Mouse (Mus musculus): Measurements from ENCODE around the gene Ezr. TPM values are rescaled to one million over a fixed set of nuclear protein-coding genes. Genes with fewer than 3 reads are reported as not detected.
"Not testable (repeated sequence)": the region's sequence is repeated elsewhere in the genome, so short reads cannot be mapped to it uniquely, and the experiment has no call there.

Gene Ezr
- polyA plus RNA-seq, 1 experiment, result 152 TPM

DNA sequence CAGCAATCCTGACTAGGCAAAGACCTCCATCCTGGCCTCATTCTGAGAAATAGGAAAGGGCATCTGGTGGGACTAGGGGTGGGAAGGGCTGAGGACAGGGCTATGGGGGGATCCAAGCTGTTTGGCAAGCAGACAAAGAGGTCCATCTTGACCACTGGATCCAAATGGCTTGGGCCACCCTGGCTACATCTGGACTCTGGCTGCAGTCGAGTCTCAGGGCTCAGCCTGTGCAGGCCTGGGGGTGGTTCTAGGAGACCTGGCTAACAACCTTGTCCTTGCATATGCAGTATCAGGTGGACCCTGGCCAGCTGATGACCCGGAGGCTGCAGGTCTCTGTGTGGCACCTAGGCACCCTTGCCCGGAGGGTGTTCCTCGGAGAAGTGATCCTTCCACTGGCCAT lies 49.9 kb downstream of the Ezr start:
- Histone ChIP-seq H3K4me1 (ENCODE audit: control insufficient read depth, insufficient read depth, low read length) (peaks cover 31% of the 10 kb centered on the region), H3K27ac (ENCODE audit: insufficient read depth, low read depth, low read length) (no peak overlapping the region), H3K36me3 (ENCODE audit: control insufficient read depth, insufficient read depth, low read length) (no peaks in the 10 kb centered on the region), H3K4me3 (ENCODE audit: insufficient read depth, low read depth, low read length) (no peak overlapping the region), H3K27me3 (replicated peaks; ENCODE audit: control insufficient read depth, insufficient read depth, low read length) (no peaks in the 10 kb centered on the region)
- 92% methylated on average over 4 of the region's 4 CpGs for WGBS
- no peak for DNase-seq
- TF ChIP-seq CTCF (conservative IDR thresholded peaks at IDR 0.05; ENCODE audit: insufficient read depth, insufficient read length, low read depth, low read length), result no peak
- TF ChIP-seq POLR2A (IDR thresholded peaks at IDR 0.05; ENCODE audit: low read depth, low read length), result no peak

DNA sequence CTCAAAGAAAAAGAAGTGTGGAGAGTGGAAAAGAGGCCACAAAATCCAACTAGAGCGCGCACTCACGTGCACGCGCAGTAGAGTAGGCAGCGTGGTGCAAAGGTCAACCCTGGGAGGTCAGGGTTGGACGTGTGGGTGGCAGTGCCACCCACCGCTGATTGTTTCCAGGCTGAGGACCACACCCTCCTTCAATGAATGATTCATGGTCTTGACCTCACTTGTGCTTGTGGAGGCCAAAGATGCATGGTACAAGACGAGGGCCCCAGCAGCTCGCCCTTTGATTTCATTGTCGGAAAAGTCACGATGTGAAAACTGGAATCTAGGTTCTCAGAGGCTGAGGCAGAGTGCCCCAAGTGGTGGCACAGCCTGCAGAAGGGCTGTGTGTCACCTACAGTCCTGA lies 51.0 kb downstream of the Ezr start:
- WGBS, result 60% methylated on average over 12 of the region's 12 CpGs
- TF ChIP-seq CTCF (conservative IDR thresholded peaks at IDR 0.05; ENCODE audit: insufficient read depth, insufficient read length, low read depth, low read length) (no peak), POLR2A (IDR thresholded peaks at IDR 0.05; ENCODE audit: low read depth, low read length) (no peak)
- DNase-seq, result peak; percentile 83

DNA sequence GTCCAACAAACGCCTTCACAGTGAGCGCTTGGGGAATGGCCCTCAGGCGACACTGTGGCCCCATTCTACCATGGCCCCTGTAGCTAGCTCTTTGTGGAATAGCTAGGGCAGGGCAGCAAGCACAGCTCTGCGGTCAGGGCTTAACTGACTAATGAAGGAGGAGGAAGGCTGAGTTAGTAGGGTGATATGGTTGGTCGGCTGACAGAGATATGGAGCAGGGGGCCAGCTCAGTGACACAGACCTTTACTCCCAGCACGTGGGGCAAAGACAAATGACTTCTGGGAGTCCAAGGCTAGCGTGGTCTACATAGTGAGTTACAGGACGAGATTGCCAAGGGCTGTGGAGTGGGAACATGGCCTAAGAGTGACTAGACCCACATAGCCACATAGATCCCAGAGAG lies 51.5 kb downstream of the Ezr start:
- Histone ChIP-seq H3K4me1 (ENCODE audit: control insufficient read depth, insufficient read depth, low read length) (peaks cover 26% of the 10 kb centered on the region), H3K36me3 (ENCODE audit: control insufficient read depth, insufficient read depth, low read length) (no peaks in the 10 kb centered on the region), H3K4me3 (ENCODE audit: insufficient read depth, low read depth, low read length) (no peak overlapping the region), H3K27ac (ENCODE audit: insufficient read depth, low read depth, low read length) (peak overlapping the region; percentile 17; the same call in 1 of the 2 replicates), H3K27me3 (replicated peaks; ENCODE audit: control insufficient read depth, insufficient read depth, low read length) (no peaks in the 10 kb centered on the region)
- 62% methylated on average over 8 of the region's 8 CpGs for WGBS
- TF ChIP-seq POLR2A (IDR thresholded peaks at IDR 0.05; ENCODE audit: low read depth, low read length) (no peak), CTCF (conservative IDR thresholded peaks at IDR 0.05; ENCODE audit: insufficient read depth, insufficient read length, low read depth, low read length) (no peak)
- no peak for DNase-seq

More for the DNA sequence above, 51.0 kb downstream of the Ezr start:
- Histone ChIP-seq H3K4me3 (ENCODE audit: insufficient read depth, low read depth, low read length) (no peak overlapping the region), H3K36me3 (ENCODE audit: control insufficient read depth, insufficient read depth, low read length) (no peaks in the 10 kb centered on the region), H3K27me3 (replicated peaks; ENCODE audit: control insufficient read depth, insufficient read depth, low read length) (no peaks in the 10 kb centered on the region), H3K27ac (ENCODE audit: insufficient read depth, low read depth, low read length) (peak overlapping the region; percentile 17; the same call in 1 of the 2 replicates), H3K4me1 (ENCODE audit: control insufficient read depth, insufficient read depth, low read length) (peaks cover 31% of the 10 kb centered on the region)

DNA sequence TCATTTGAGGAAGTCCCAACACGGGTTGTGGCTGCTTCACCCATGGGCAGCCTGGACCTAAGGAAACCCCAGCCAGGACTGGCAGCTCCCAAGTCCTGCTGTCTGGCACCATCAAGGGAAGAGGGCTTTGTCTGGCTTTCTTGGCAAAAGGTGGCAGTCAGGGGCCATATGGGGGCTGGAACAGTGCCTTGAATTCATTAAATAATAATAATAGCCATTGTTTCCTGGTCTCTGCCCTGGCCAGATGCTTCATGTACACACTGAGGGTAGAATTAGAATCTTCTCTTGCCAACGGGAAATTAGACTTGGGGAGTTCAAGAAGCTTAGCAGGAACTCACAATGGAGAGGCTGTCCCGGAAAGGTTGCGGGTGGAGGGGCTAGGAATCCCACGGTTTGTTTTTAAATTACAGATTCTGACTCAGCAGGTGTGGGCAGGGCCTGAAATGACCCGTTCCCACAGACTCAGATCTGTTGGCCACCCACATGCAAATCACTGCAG lies 53.3 kb downstream of the Ezr start:
- Histone ChIP-seq H3K4me3 (ENCODE audit: insufficient read depth, low read depth, low read length) (no peak overlapping the region), H3K36me3 (ENCODE audit: control insufficient read depth, insufficient read depth, low read length) (no peaks in the 10 kb centered on the region), H3K4me1 (ENCODE audit: control insufficient read depth, insufficient read depth, low read length) (peaks cover 8% of the 10 kb centered on the region), H3K27me3 (replicated peaks; ENCODE audit: control insufficient read depth, insufficient read depth, low read length) (no peaks in the 10 kb centered on the region), H3K27ac (ENCODE audit: insufficient read depth, low read depth, low read length) (no peak overlapping the region)
- no peak for DNase-seq
- 15% methylated on average over 6 of the region's 6 CpGs for WGBS
- TF ChIP-seq CTCF (conservative IDR thresholded peaks at IDR 0.05; ENCODE audit: insufficient read depth, insufficient read length, low read depth, low read length) (no peak), POLR2A (IDR thresholded peaks at IDR 0.05; ENCODE audit: low read depth, low read length) (no peak)

DNA sequence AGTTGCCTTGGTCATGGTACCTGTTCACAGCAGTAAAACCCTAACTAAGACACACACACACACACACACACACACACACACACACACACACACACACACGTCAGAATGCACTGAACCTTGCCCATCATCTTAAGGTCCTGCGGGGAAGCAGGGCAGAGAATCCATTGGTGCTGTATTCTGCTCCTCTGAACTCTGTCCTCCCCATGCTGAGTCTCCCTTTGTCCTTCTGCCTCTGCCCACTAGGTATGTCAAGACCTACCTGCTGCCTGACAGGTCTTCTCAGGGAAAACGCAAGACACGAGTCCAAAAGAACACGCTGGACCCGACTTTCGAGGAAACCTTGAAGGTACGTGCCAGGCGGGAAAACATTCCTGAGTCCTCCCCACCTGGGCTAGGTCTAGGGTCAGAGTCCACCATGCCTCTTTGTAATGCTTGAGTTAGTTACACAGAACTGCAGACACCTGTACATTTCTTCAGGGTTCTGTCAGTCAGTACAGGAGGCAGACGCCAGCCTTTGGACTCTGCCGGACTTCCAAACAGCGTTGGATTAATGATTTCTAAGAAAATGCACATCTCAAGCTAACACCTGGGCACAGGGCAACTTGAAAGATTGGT lies 54.5 kb downstream of the Ezr start:
- Histone ChIP-seq H3K36me3 (ENCODE audit: control insufficient read depth, insufficient read depth, low read length) (no peaks in the 10 kb centered on the region), H3K27ac (ENCODE audit: insufficient read depth, low read depth, low read length) (no peak overlapping the region), H3K4me1 (ENCODE audit: control insufficient read depth, insufficient read depth, low read length) (peaks cover 8% of the 10 kb centered on the region), H3K27me3 (replicated peaks; ENCODE audit: control insufficient read depth, insufficient read depth, low read length) (no peaks in the 10 kb centered on the region), H3K4me3 (ENCODE audit: insufficient read depth, low read depth, low read length) (no peak overlapping the region)
- TF ChIP-seq CTCF (conservative IDR thresholded peaks at IDR 0.05; ENCODE audit: insufficient read depth, insufficient read length, low read depth, low read length) (no peak), POLR2A (IDR thresholded peaks at IDR 0.05; ENCODE audit: low read depth, low read length) (no peak)
- peak; percentile 96 for DNase-seq
- WGBS, result 54% methylated on average over 12 of the region's 12 CpGs

DNA sequence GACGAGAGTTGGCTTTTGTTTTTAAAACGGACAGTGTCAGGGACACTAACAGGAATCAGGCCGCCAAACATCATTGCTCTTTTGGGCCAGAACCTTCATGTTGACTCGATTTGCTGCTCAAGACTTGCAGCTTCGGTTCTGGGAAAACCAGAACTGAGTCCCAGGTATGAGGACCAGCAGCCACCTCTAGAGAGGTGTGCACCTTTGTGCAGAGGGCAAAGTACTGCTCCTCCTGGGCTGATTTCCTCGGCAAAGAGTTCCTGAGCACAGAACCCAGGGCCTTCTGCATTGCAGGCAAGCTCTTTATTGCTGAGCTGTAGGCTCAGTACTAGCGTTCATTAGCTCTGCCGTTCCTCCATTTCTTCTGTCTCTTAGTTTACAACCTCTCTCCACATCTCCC lies 68.6 kb downstream of the Ezr start:
- not testable (repeated sequence) for H3K4me1 ChIP-seq (ENCODE audit: control insufficient read depth, insufficient read depth, low read length); H3K4me3 ChIP-seq (ENCODE audit: insufficient read depth, low read depth, low read length); H3K27ac ChIP-seq (ENCODE audit: insufficient read depth, low read depth, low read length); H3K36me3 ChIP-seq (ENCODE audit: control insufficient read depth, insufficient read depth, low read length); H3K27me3 ChIP-seq (replicated peaks; ENCODE audit: control insufficient read depth, insufficient read depth, low read length)
- WGBS, result 60% methylated on average over 8 of the region's 8 CpGs
- peak; percentile 56 for DNase-seq

DNA sequence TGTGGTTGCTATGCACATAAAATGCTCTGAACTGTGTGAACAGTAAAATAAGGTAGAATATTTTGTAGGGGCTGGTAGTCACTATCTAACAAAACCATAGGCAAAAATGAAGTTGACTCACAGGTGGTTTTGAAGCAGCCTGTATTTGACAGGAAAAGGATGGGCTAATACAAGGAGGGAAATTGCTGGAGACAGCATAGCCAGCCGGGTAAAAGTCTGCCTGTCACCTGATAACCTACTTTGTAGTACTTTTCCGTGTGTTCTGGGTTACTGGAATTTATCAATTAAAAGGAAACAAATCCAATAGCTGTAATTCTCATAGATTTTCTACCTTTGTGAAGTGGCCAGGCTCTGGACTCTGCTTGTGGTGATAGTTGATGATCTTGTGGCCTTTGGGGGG lies 69.1 kb downstream of the Ezr start:
- not testable (repeated sequence) for H3K4me3 ChIP-seq (ENCODE audit: insufficient read depth, low read depth, low read length); H3K27ac ChIP-seq (ENCODE audit: insufficient read depth, low read depth, low read length); DNase-seq; H3K27me3 ChIP-seq (replicated peaks; ENCODE audit: control insufficient read depth, insufficient read depth, low read length); H3K4me1 ChIP-seq (ENCODE audit: control insufficient read depth, insufficient read depth, low read length); H3K36me3 ChIP-seq (ENCODE audit: control insufficient read depth, insufficient read depth, low read length)
- 42% methylated on average over 2 of the region's 2 CpGs for WGBS

DNA sequence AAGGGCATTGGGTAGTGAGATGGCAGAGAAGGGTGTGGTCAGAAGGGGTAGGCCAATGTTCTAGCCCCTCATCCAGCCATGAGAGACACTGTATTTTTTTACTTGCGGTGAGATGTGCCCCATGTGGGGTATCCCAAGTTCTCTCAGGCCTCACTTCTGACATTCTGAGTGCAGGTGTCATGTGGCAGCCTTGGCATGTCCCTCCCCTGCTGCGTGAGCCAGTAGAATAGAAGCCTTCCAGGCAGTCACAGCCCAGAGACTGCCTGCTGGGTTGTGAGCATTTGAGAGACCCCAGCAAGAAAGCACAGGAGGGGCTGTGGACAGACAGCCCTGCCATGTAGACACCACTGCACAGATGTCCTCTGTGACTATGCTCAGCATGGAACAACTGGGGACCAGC lies 74.4 kb downstream of the Ezr start:
- WGBS, result 89% methylated on average over 2 of the region's 2 CpGs
- H3K36me3 ChIP-seq (ENCODE audit: control insufficient read depth, insufficient read depth, low read length), result not testable (repeated sequence)

DNA sequence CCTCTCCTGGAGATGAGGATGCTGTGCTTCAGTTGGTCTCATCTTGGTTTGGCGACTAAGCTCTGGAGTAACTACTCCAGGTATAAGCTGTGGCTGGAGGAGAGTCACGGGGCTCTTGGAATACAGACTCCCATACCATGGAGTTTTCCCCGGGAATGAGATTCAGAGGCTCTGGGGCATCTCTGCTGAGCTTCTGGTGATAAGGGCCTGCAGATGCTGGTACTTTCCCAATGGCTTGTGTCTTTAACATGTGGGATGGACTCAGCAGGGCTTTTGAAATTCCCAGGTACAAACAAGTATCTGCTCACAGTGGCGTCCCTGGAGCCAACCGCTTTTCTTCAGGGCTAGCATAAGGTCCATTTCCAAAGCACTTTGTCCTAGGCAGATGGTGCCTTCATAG lies 75.2 kb downstream of the Ezr start:
- not testable (repeated sequence) for H3K4me1 ChIP-seq (ENCODE audit: control insufficient read depth, insufficient read depth, low read length); H3K27me3 ChIP-seq (replicated peaks; ENCODE audit: control insufficient read depth, insufficient read depth, low read length); H3K36me3 ChIP-seq (ENCODE audit: control insufficient read depth, insufficient read depth, low read length); DNase-seq; H3K4me3 ChIP-seq (ENCODE audit: insufficient read depth, low read depth, low read length); H3K27ac ChIP-seq (ENCODE audit: insufficient read depth, low read depth, low read length)
- WGBS, result 92% methylated on average over 5 of the region's 5 CpGs

More for the DNA sequence above, 74.4 kb downstream of the Ezr start:
- not testable (repeated sequence) for DNase-seq; H3K27ac ChIP-seq (ENCODE audit: insufficient read depth, low read depth, low read length); H3K27me3 ChIP-seq (replicated peaks; ENCODE audit: control insufficient read depth, insufficient read depth, low read length); H3K4me3 ChIP-seq (ENCODE audit: insufficient read depth, low read depth, low read length); H3K4me1 ChIP-seq (ENCODE audit: control insufficient read depth, insufficient read depth, low read length)

DNA sequence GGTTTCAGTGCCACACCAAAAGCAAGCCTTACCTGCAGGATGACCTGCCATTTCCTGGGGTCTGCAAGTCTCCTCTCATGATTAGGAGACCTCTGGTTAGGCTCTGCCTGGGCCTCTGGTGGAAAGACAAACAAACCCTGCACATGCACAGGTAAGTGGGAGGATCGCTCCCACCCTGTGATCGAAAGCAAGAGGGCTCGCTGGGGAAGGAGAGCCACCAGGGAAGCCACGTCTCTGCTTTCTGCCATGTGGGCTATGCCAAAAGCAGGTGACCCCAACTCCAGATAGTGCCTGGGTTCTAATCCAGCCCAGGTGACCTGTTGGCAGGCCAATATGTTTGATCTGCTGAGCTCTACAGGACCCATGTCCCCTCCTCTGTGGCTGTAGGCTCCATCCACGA lies 76.1 kb downstream of the Ezr start:
- H3K36me3 ChIP-seq (ENCODE audit: control insufficient read depth, insufficient read depth, low read length), result not testable (repeated sequence)
- 87% methylated on average over 5 of the region's 5 CpGs for WGBS

More for the DNA sequence above, 76.1 kb downstream of the Ezr start:
- H3K27me3 ChIP-seq (replicated peaks; ENCODE audit: control insufficient read depth, insufficient read depth, low read length); H3K27ac ChIP-seq (ENCODE audit: insufficient read depth, low read depth, low read length); DNase-seq; H3K4me1 ChIP-seq (ENCODE audit: control insufficient read depth, insufficient read depth, low read length); H3K4me3 ChIP-seq (ENCODE audit: insufficient read depth, low read depth, low read length): not testable (repeated sequence)
